In the genomic region with DNA sequence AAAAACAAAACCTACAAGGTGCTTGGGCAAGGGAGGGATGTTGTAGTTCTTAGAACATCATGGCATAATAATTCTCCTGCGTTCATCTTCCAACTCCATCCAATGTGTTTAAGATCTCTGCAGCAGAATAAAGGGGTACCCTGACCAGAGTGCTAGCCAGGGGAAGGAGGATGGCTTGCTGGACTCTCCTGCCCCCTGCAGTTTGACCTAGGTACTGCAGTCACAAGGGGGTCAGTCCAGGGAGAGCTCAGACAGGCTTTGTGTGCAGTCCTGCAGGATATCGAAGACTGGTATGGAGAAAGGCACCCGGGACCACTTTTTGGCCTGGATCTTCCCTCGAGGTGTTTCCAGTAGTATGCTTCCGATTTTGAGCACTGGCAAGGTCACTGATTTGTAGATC, we compare ENCODE assay signal across 9 mouse cellular contexts. TPM values are rescaled to one million over a fixed set of nuclear protein-coding genes. Genes with fewer than 3 reads are reported as not detected.
A peak's percentile ranks its signal among the peaks of the same experiment; 100 is the strongest.
DNase-seq lines count a peak whose midpoint lies in the region; ATAC-seq and TF ChIP-seq lines count a peak whose summit lies in the region.
"Had no signal": no experiment of that assay in that cellular context is flagged by ENCODE, and none has a peak within 500 bp of the region (broad histone marks: within the 10 kb centered on the region; RNA-seq: fewer than 3 reads in every experiment).

No protein-coding gene starts in this region.

- no peaks in the 10 kb centered on the region for H3K9me3 ChIP-seq in heart, embryonic 12.5 days (replicated peaks)
- H3K9me3 ChIP-seq in neural tube, embryonic 11.5 days (ENCODE audit: control insufficient read depth, low read length): no peaks in the 10 kb centered on the region
- H3K9me3 ChIP-seq: liver, embryonic 15.5 days had no signal

- H3K27me3 ChIP-seq in heart, embryonic 12.5 days (replicated peaks): peaks cover 39% of the 10 kb centered on the region
- H3K27me3 ChIP-seq in neural tube, embryonic 11.5 days (ENCODE audit: control insufficient read depth, insufficient read depth, low read length): peaks cover 18% of the 10 kb centered on the region
- no peaks in the 10 kb centered on the region for H3K27me3 ChIP-seq in thymus, adult 2 months (ENCODE audit: control insufficient read depth, insufficient read depth, low read length)

- no peak for TF ChIP-seq POLR2A in thymus, adult 2 months (IDR thresholded peaks at IDR 0.05; ENCODE audit: control insufficient read depth, extremely low read depth, insufficient read depth, low read length, poor library complexity)

- H3K4me2 ChIP-seq in heart, embryonic 12.5 days: no peak overlapping the region
- no peak overlapping the region for H3K4me2 ChIP-seq in neural tube, embryonic 11.5 days (ENCODE audit: low read depth)
- H3K4me2 ChIP-seq: liver, embryonic 15.5 days had no signal

- H3K36me3 ChIP-seq in heart, embryonic 12.5 days: no peaks in the 10 kb centered on the region
- no peaks in the 10 kb centered on the region for H3K36me3 ChIP-seq in neural tube, embryonic 11.5 days (ENCODE audit: control insufficient read depth, insufficient read depth, low read length)
- H3K36me3 ChIP-seq in thymus, adult 2 months (ENCODE audit: control insufficient read depth, insufficient read depth, low read length): no peaks in the 10 kb centered on the region
- H3K36me3 ChIP-seq: liver, embryonic 15.5 days had no signal

- H3K4me1 ChIP-seq in heart, embryonic 12.5 days (replicated peaks): peaks cover 9% of the 10 kb centered on the region
- no peaks in the 10 kb centered on the region; the same call in 1 of the 2 replicates for H3K4me1 ChIP-seq in neural tube, embryonic 11.5 days (ENCODE audit: control insufficient read depth, insufficient read depth, low read length)
- H3K4me1 ChIP-seq in thymus, adult 2 months (replicated peaks; ENCODE audit: control insufficient read depth, insufficient read depth, low read length): peaks cover 13% of the 10 kb centered on the region

- H3K9ac ChIP-seq in heart, embryonic 12.5 days: no peak overlapping the region
- no peak overlapping the region for H3K9ac ChIP-seq in neural tube, embryonic 11.5 days (ENCODE audit: low read length)
- H3K9ac ChIP-seq: liver, embryonic 15.5 days had no signal

- DNase-seq in heart, adult 18-20 months: peak; percentile 69 to 90
- peak; percentile 70 for DNase-seq in ES-CJ7 (ENCODE audit: low read depth, low spot score)
- DNase-seq in cerebellum, postnatal 10 days: peak; percentile 94 to 96
- peak; percentile 82 for DNase-seq in heart, adult 8-10 months (ENCODE audit: low spot score)
- peak; percentile 52 to 76 for DNase-seq in left cerebral cortex, postnatal 36 days (ENCODE audit: low spot score in 2 of 2)
- peak; percentile 75 for DNase-seq in neural tube, embryonic 11.5 days (ENCODE audit: low spot score)
- DNase-seq in thymus, adult 2 months: peak; percentile 81

- intact Hi-C loops in left cerebral cortex, postnatal 36 days (cut with DNase I): loop anchor here (1.0 to 10.0 kb wide), 3 partner anchors 68 to 340 kb away; a partner anchor contains a TSS

- H3K27ac ChIP-seq in heart, embryonic 12.5 days (ENCODE audit: poor library complexity, severe bottlenecking): no peak overlapping the region
- H3K27ac ChIP-seq in neural tube, embryonic 11.5 days (ENCODE audit: low read depth, low read length): no peak overlapping the region
- H3K27ac ChIP-seq in thymus, adult 2 months (ENCODE audit: control insufficient read depth, insufficient read depth, low read length): no peak overlapping the region
- H3K27ac ChIP-seq: liver, embryonic 15.5 days had no signal

- H3K4me3 ChIP-seq in heart, embryonic 12.5 days: no peak overlapping the region
- H3K4me3 ChIP-seq in neural tube, embryonic 11.5 days (ENCODE audit: low read depth, low read length): no peak overlapping the region
- H3K4me3 ChIP-seq in thymus, adult 2 months (ENCODE audit: control insufficient read depth, insufficient read depth, low read length): no peak overlapping the region
- H3K4me3 ChIP-seq: liver, embryonic 15.5 days had no signal

- WGBS in heart, embryonic 12.5 days: 36% methylated on average over 5 of the region's 5 CpGs
- 46% methylated on average over 5 of the region's 5 CpGs for WGBS in neural tube, embryonic 11.5 days
- 51% methylated on average over 5 of the region's 5 CpGs for WGBS in thymus, adult 2 months

- TF ChIP-seq CTCF in thymus, adult 2 months (IDR thresholded peaks at IDR 0.05; ENCODE audit: borderline replicate concordance, control insufficient read depth, extremely low read depth, insufficient read depth, low read length, poor library complexity): peak; percentile 78; the same call in 1 of the 2 replicates

- no peak for ATAC-seq in heart, embryonic 12.5 days (ENCODE audit: insufficient number of reproducible peaks, low FRiP score)
- ATAC-seq in neural tube, embryonic 11.5 days (ENCODE audit: insufficient read depth, low FRiP score, low TSS enrichment): no peak

RNA-seq across cellular contexts. Expression of a gene that starts 2.7 kb away (rescaled TPM):
- under 1 TPM; 0.12 to 0.44 TPM for total RNA-seq in heart, adult 18-20 months (2021)
- polyA plus RNA-seq in heart, embryonic 12.5 days (2016; fragmentation: Nextera tagmentation; extraction: Ambion mirVana): 0.41 TPM in 1 of 2 replicates, not detected in the other
- under 1 TPM; 0.09 to 0.53 (median 0.28) TPM for total RNA-seq in heart, adult 8-10 months (2022)
- under 1 TPM; 0.39 to 0.47 TPM for total RNA-seq in left cerebral cortex, postnatal 36 days (2021)
- polyA plus RNA-seq in neural tube, embryonic 11.5 days (2014; fragmentation: Nextera tagmentation; extraction: Ambion mirVana): 0.32 TPM in 1 of 2 replicates, not detected in the other
- 0.32 and 0.55 TPM in 2 replicates for polyA plus RNA-seq in thymus, adult 2 months (2012; rRNA removed)
- polyA plus RNA-seq: liver, embryonic 15.5 days had no signal

RNA-seq across cellular contexts. Expression of a gene that starts 9.1 kb away (rescaled TPM):
- total RNA-seq in heart, adult 18-20 months (2021): 1 to 10 TPM in 1 of 2 experiments, under 1 TPM in 1; 0.60 to 1.0 TPM
- polyA plus RNA-seq in heart, embryonic 12.5 days (2016; fragmentation: Nextera tagmentation; extraction: Ambion mirVana): 0.74 and 0.90 TPM in 2 replicates
- total RNA-seq in heart, adult 8-10 months (2022): 1 to 10 TPM in 1 of 4 experiments, under 1 TPM in 3; 0.38 to 1.1 (median 0.78) TPM
- total RNA-seq in left cerebral cortex, postnatal 36 days (2021): 1 to 10 TPM; 2.0 to 2.8 TPM
- polyA plus RNA-seq in neural tube, embryonic 11.5 days (2014; fragmentation: Nextera tagmentation; extraction: Ambion mirVana): 1.4 and 1.9 TPM in 2 replicates
- polyA plus RNA-seq in thymus, adult 2 months (2012; rRNA removed): 24.2 and 27.3 TPM in 2 replicates

RNA-seq across cellular contexts. Expression of a gene that starts 17.3 kb away (rescaled TPM):
- 10 to 100 TPM; 12.2 to 14.7 TPM for total RNA-seq in heart, adult 18-20 months (2021)
- polyA plus RNA-seq in heart, embryonic 12.5 days (2016; fragmentation: Nextera tagmentation; extraction: Ambion mirVana): 45.4 and 49.0 TPM in 2 replicates
- 10 to 100 TPM; 12.3 to 14.0 (median 13.1) TPM for total RNA-seq in heart, adult 8-10 months (2022)
- total RNA-seq in left cerebral cortex, postnatal 36 days (2021): 10 to 100 TPM; 63.1 to 65.4 TPM
- polyA plus RNA-seq in neural tube, embryonic 11.5 days (2014; fragmentation: Nextera tagmentation; extraction: Ambion mirVana): 61.3 and 66.4 TPM in 2 replicates
- polyA plus RNA-seq in thymus, adult 2 months (2012; rRNA removed): 56.4 and 58.1 TPM in 2 replicates

RNA-seq across cellular contexts. Expression of a gene that starts 18.7 kb away (rescaled TPM):
- total RNA-seq in heart, adult 18-20 months (2021): not detected
- polyA plus RNA-seq in heart, embryonic 12.5 days (2016; fragmentation: Nextera tagmentation; extraction: Ambion mirVana): 0.27 TPM in 1 of 2 replicates, not detected in the other
- total RNA-seq in heart, adult 8-10 months (2022): under 1 TPM in 1 of 4 experiments, not detected in 3; 0.37 TPM
- not detected for total RNA-seq in left cerebral cortex, postnatal 36 days (2021)
- polyA plus RNA-seq in neural tube, embryonic 11.5 days (2014; fragmentation: Nextera tagmentation; extraction: Ambion mirVana): not detected in 2 replicates
- polyA plus RNA-seq in thymus, adult 2 months (2012; rRNA removed): 0.24 and 0.31 TPM in 2 replicates

RNA-seq across cellular contexts. Expression of a gene that starts 43.1 kb away (rescaled TPM):
- total RNA-seq in heart, adult 18-20 months (2021): 10 to 100 TPM; 53.9 to 59.8 TPM
- 10.5 and 11.4 TPM in 2 replicates for polyA plus RNA-seq in heart, embryonic 12.5 days (2016; fragmentation: Nextera tagmentation; extraction: Ambion mirVana)
- total RNA-seq in heart, adult 8-10 months (2022): 10 to 100 TPM; 47.1 to 62.6 (median 51.0) TPM
- total RNA-seq in left cerebral cortex, postnatal 36 days (2021): 100 to 1,000 TPM; 138 to 156 TPM
- polyA plus RNA-seq in neural tube, embryonic 11.5 days (2014; fragmentation: Nextera tagmentation; extraction: Ambion mirVana): 58.8 and 63.3 TPM in 2 replicates
- polyA plus RNA-seq in thymus, adult 2 months (2012; rRNA removed): 290 and 304 TPM in 2 replicates

Comparison
In these comparisons a context has a peak if more than half of its experiments do, and no peak if none do; other contexts are left out.
1. RNA of a gene that starts 17.3 kb away (total RNA-seq): 63.1 to 65.4 TPM in left cerebral cortex, postnatal 36 days; 12.2 to 14.7 TPM in heart, adult 18-20 months and 12.3 to 14.0 TPM in heart, adult 8-10 months; every median in the first group is over 4 times any median in the second.
2. Peak in every context shown above with its lines, with median percentiles within 50 percentile points of each other: DNase-seq.